Mouse (Mus musculus) lung, postnatal 25 days (tissue): ENCODE results near the gene Cox18.
A peak's percentile ranks its signal among the peaks of the same experiment; 100 is the strongest.
"Not testable (repeated sequence)": the region's sequence is repeated elsewhere in the genome, so short reads cannot be mapped to it uniquely, and the experiment has no call there.

Source experiments
- DNase-seq: peaks from one replicate; pipeline ENCODE4 v3.0.0; 2022; ENCODE audit warnings: low spot score

Cox18 gene

GRCm38 (mm10) chr5:90223534-90224381 lies at the start of gene Cox18:
Gene Cox18, minus strand, starts transcription at chr5:90224001.
- peak; percentile 100 for DNase-seq

GRCm38 (mm10) chr5:90262230-90262629 lies 38.4 kb upstream of the Cox18 start:
- DNase-seq = not testable (repeated sequence)

GRCm38 (mm10) chr5:90257023-90257422 lies 33.2 kb upstream of the Cox18 start:
- DNase-seq = no peak

GRCm38 (mm10) chr5:90247503-90247902 lies 23.7 kb upstream of the Cox18 start:
- no peak for DNase-seq

GRCm38 (mm10) chr5:90246987-90247386 lies 23.2 kb upstream of the Cox18 start:
- no peak for DNase-seq

- no peak for DNase-seq
These were observed 22.8 kb upstream of the Cox18 start for GRCm38 (mm10) chr5:90246567-90246966.

- no peak for DNase-seq
These were observed 21.6 kb upstream of the Cox18 start for GRCm38 (mm10) chr5:90245416-90245815.

GRCm38 (mm10) chr5:90235217-90235616 lies 11.4 kb upstream of the Cox18 start:
- DNase-seq = no peak

- DNase-seq = no peak
These were observed 9.5 kb upstream of the Cox18 start for GRCm38 (mm10) chr5:90233305-90233704.

- DNase-seq = no peak
These were observed 6.0 kb upstream of the Cox18 start for GRCm38 (mm10) chr5:90229760-90230159.

- DNase-seq = no peak
These were observed 2.9 kb upstream of the Cox18 start for GRCm38 (mm10) chr5:90226696-90227095.

- DNase-seq = no peak
These were observed 929 bp upstream of the Cox18 start for GRCm38 (mm10) chr5:90224730-90225129.

GRCm38 (mm10) chr5:90222937-90223336 lies 864 bp downstream of the Cox18 start:
- DNase-seq = no peak

GRCm38 (mm10) chr5:90217791-90218190 lies 6.0 kb downstream of the Cox18 start:
- DNase-seq = no peak

GRCm38 (mm10) chr5:90217226-90217625 lies 6.6 kb downstream of the Cox18 start:
- no peak for DNase-seq

- no peak for DNase-seq
These were observed 10.4 kb downstream of the Cox18 start for GRCm38 (mm10) chr5:90213356-90213755.

GRCm38 (mm10) chr5:90203168-90203567 lies 20.6 kb downstream of the Cox18 start:
- DNase-seq = peak; percentile 71

GRCm38 (mm10) chr5:90202447-90203117 lies 21.2 kb downstream of the Cox18 start:
- no peak for DNase-seq

GRCm38 (mm10) chr5:90199922-90200632 lies 23.7 kb downstream of the Cox18 start:
- DNase-seq = no peak

GRCm38 (mm10) chr5:90194831-90195230 lies 29.0 kb downstream of the Cox18 start:
- peak; percentile 42 for DNase-seq

GRCm38 (mm10) chr5:90182782-90183181 lies 41.0 kb downstream of the Cox18 start:
- DNase-seq = no peak

GRCm38 (mm10) chr5:90179094-90179493 lies 44.7 kb downstream of the Cox18 start:
- DNase-seq = no peak

GRCm38 (mm10) chr5:90178116-90178515 lies 45.7 kb downstream of the Cox18 start:
- no peak for DNase-seq
